Mouse (Mus musculus) CH12.LX (cell line): Measurements from ENCODE around the gene Mapkbp1.

Source experiments
- CTCF ChIP-seq, 2 experiments: IDR thresholded peaks in 1 of 2; conservative IDR thresholded peaks in 1 of 2; 2 replicates each; pipeline ENCODE4 v1.5.1; 2011 to 2012; ENCODE audit warnings: low read depth in 2 of 2, low read length in 2 of 2, improper control_type of control experiment in 1 of 2, inconsistent platforms in 1 of 2, mild to moderate bottlenecking in 1 of 2, moderate library complexity in 1 of 2
- EP300 ChIP-seq: IDR thresholded peaks from 2 replicates; pipeline ENCODE4 v1.6.1; 2011; ENCODE audit warnings: low read length, improper control_type of control experiment
- ETS1 ChIP-seq: conservative IDR thresholded peaks from 2 replicates; pipeline ENCODE4 v1.6.1; 2012; ENCODE audit warnings: low read depth, mild to moderate bottlenecking, inconsistent platforms, low read length, improper control_type of control experiment, moderate library complexity
- KAT2A ChIP-seq: IDR thresholded peaks from 2 replicates; pipeline ENCODE4 v1.6.1; 2012; ENCODE audit warnings: low read length, improper control_type of control experiment, inconsistent platforms; ENCODE audit not compliant: insufficient replicate concordance
- MAFK ChIP-seq: IDR thresholded peaks from 2 replicates; pipeline ENCODE4 v1.6.1; 2011; ENCODE audit warnings: low read length, improper control_type of control experiment; ENCODE audit not compliant: insufficient replicate concordance
- MYC ChIP-seq: IDR thresholded peaks from 2 replicates; pipeline ENCODE4 v1.6.1; 2011; ENCODE audit warnings: low read depth, mild to moderate bottlenecking, improper control_type of control experiment, low read length
- NRF1 ChIP-seq: IDR thresholded peaks from 2 replicates; pipeline ENCODE4 v1.6.1; 2014; ENCODE audit warnings: low read depth, mild to moderate bottlenecking, inconsistent platforms, low read length, improper control_type of control experiment, moderate library complexity
- POLR2A ChIP-seq: IDR thresholded peaks from 2 replicates; pipeline ENCODE4 v1.6.1; 2011; ENCODE audit warnings: low read depth, mild to moderate bottlenecking, improper control_type of control experiment, low read length
- TCF12 ChIP-seq: IDR thresholded peaks from 2 replicates; pipeline ENCODE4 v1.6.1; 2014; ENCODE audit warnings: low read depth, mild to moderate bottlenecking, inconsistent platforms, low read length, improper control_type of control experiment

- TF ChIP-seq EP300 (no peak), NRF1 (no peak), CTCF (conservative IDR thresholded peaks at IDR 0.05 in 1 of 2, IDR thresholded peaks at IDR 0.05 in 1 of 2; ENCODE audit: low read depth in 2 of 2, low read length in 2 of 2) (no peak), POLR2A (no peak), TCF12 (no peak), MAFK (no peak), MYC (no peak), ETS1 (no peak), KAT2A (no peak)
Measured at GRCm38 (mm10) chr2:119995391-119996281, 23.1 kb downstream of the Mapkbp1 start.
